Mouse (Mus musculus) heart, embryonic 15.5 days (tissue): ENCODE measurements around the gene Arhgap10. TPM values are rescaled to one million over a fixed set of nuclear protein-coding genes. Genes with fewer than 3 reads are reported as not detected.

Experiments
- ATAC-seq: fragments of 200-750 bp; cut with Nextera tagmentation; replicated peaks from 2 replicates; pipeline ENCODE4 v1.8.0; 2017; ENCODE audit warnings: low read depth, moderate TSS enrichment; ENCODE audit not compliant: insufficient number of reproducible peaks, insufficient read depth, low FRiP score
- H3K27ac ChIP-seq: fragments of 300-500 bp; sonication (generic); 2 replicates; pipeline ENCODE4 v1.5.1; 2015; ENCODE audit warnings: mild to moderate bottlenecking, inconsistent platforms
- H3K27me3 ChIP-seq: fragments of 300-500 bp; sonication (generic); 2 replicates; pipeline ENCODE4 v1.6.1; 2015; ENCODE audit warnings: inconsistent platforms
- H3K36me3 ChIP-seq: fragments of 300-500 bp; sonication (generic); 2 replicates; pipeline ENCODE4 v1.6.1; 2015; ENCODE audit warnings: mild to moderate bottlenecking, inconsistent platforms
- H3K4me1 ChIP-seq: fragments of 300-500 bp; sonication (generic); replicated peaks from 2 replicates; pipeline ENCODE4 v1.6.1; 2015; ENCODE audit warnings: inconsistent platforms
- H3K4me2 ChIP-seq: fragments of 300-500 bp; sonication (generic); 2 replicates; pipeline ENCODE4 v1.6.1; 2015; ENCODE audit warnings: inconsistent platforms, mild to moderate bottlenecking, moderate library complexity
- H3K4me3 ChIP-seq: fragments of 300-500 bp; sonication (generic); 2 replicates; pipeline ENCODE4 v1.5.1; 2015; ENCODE audit warnings: mild to moderate bottlenecking, inconsistent platforms
- H3K9ac ChIP-seq: fragments of 300-500 bp; sonication (generic); 2 replicates; pipeline ENCODE4 v1.6.1; 2015; ENCODE audit warnings: mild to moderate bottlenecking, inconsistent platforms
- H3K9me3 ChIP-seq: fragments of 300-500 bp; sonication (generic); replicated peaks from 2 replicates; pipeline ENCODE4 v1.6.1; 2016; ENCODE audit warnings: inconsistent platforms
- WGBS: fragments of 180-500 bp; shearing (Covaris S2); methylation state at CpG from one replicate; pipeline ENCODE4 v1.1.7; 2015; ENCODE audit warnings: mixed read lengths; 5-methylcytosine and 5-hydroxymethylcytosine counted together
- polyA plus RNA-seq: library from polyadenylated mRNA; unstranded; fragments of >200 nt; fragmentation: Nextera tagmentation; extraction: Ambion mirVana; gene quantifications from 2 replicates; pipeline ENCODE4 v1.2.1, GENCODE M21; 2015

The Arhgap10 gene
- polyA plus RNA-seq, 1 experiment from 2014 or later = 29.3 TPM

DNA sequence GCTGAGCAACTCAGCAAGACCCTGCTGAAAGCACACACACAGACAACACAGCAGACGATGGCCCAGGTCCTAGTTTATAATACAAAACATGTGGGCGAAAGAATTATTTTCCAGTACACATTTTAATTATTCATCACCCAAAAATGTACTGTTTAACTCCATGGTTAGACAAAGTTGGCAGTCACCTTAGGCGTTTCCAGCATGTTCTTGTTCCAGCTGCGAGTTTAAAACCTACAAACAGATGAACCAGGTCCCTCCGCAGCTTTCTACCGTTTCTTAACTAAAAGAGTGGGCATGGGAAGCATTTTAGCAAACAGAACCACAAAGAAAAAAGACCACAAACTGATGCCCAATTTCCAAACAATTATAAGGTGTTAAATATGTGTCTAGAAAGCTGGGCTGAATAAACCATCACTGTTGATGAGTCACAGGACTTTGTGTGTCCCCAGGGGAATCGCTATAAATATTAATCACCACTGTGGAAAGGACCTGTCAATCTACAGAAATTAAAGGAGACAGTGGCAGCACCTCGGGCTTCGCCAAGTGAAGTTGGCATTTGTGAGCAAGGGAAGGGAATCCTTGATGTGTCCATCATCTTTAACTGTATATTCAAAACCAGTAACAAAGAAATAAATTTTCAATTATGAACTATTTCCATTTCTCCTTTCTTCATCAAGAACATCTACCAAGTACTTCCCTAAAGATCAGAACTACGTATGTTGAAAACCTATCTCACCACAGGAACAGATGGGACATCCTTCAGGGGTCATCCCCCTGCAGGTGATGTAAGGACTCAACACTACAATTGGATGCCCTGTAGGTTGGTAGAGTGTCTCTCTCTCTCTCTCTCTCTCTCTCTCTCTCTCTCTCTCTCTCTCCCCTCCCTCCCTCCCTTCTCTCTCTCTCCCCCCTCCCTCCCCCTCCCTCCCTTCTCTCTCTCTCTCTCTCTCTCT lies 23.1 kb downstream of the Arhgap10 start:
- H3K4me2 ChIP-seq = no peak overlapping the region
- no peaks in the 10 kb centered on the region for H3K27me3 ChIP-seq
- H3K9me3 ChIP-seq = no peaks in the 10 kb centered on the region
- no peak for ATAC-seq
- no peak overlapping the region for H3K27ac ChIP-seq
- H3K36me3 ChIP-seq = no peaks in the 10 kb centered on the region
- H3K9ac ChIP-seq = no peak overlapping the region
- no peak overlapping the region for H3K4me3 ChIP-seq
- WGBS = 81% methylated on average over 10 of the region's 10 CpGs
- H3K4me1 ChIP-seq = peaks cover 72% of the 10 kb centered on the region

DNA sequence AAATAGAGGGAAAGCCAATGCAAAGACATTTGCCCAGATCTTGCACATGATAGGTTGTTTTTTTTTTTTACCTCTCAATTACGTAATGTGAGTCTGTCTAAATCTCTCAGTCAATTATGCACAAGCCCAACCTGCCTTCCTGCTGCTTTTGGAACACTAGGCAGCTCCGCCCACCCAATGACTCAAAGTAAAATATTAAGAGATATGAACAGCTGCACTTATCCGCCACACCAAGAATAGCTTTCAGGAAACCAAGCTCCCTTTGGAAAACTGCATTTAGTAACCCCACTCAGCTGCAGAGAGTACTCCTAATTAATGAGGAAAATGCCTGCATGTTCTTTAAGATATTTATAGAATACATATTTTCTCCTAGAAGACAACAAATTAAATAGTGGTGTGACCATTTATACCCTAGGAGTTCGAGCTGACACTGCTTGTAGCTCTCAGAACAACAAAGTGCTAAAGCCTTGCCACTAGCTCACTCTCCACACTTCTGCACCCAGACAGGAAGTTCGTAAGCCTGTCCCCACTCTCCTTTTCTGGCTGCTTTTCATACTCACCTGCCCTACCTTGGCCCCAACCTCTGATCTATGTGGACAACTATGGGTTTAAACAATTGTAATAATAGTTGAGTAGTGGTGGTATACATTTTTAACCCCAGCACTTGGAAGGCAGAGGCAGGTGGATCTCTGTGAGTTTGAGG lies 25.2 kb downstream of the Arhgap10 start:
- Histone ChIP-seq H3K4me1 (peaks cover 90% of the 10 kb centered on the region), H3K27me3 (no peaks in the 10 kb centered on the region), H3K9ac (no peak overlapping the region), H3K4me2 (peak overlapping the region; percentile 42), H3K4me3 (no peak overlapping the region), H3K9me3 (no peaks in the 10 kb centered on the region), H3K27ac (peak overlapping the region; percentile 89), H3K36me3 (no peaks in the 10 kb centered on the region)
- WGBS = 21% methylated on average over 5 of the region's 5 CpGs
- peak; percentile 51; the same call in 1 of the 2 replicates for ATAC-seq

DNA sequence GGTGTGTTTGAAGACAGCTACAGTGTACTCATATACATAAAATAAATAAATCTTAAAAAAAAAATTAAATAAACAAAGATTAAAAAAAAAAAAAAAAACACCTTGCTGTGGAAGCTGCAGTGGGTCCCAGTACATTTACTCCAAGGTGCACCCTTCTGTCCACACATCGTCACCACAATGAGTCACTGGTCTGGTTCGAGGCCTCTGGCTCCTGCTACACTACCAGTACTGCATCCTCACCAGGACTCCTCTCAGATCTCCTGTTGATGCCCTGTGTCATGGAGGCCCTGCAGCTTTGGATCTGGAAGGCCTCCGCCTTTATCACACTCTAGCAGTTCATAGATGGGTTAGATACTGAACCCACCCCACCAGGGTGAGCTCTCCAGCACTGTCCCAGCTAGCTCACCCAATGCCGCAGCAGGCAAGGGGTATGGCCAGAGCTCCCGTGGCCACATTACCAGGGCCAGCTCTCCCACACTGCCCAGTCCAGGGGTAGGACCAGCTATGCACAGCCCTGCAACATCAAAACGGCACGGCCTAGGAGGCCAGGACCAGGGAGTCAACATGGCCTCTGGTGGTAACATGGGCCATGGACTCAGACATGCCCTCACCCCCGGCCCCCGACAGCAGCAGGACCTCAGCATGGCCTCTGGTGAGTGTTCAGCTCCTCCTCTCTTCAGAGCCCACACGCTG lies 26.4 kb downstream of the Arhgap10 start:
- Histone ChIP-seq H3K9me3 (no peaks in the 10 kb centered on the region), H3K4me1 (peaks cover 92% of the 10 kb centered on the region), H3K27me3 (no peaks in the 10 kb centered on the region), H3K4me2 (0 out of 2 replicates have a peak overlapping the region, but pooled peaks have one; percentile 16), H3K36me3 (no peaks in the 10 kb centered on the region), H3K9ac (no peak overlapping the region), H3K4me3 (no peak overlapping the region), H3K27ac (peak overlapping the region; percentile 89)
- no peak for ATAC-seq
- WGBS = 84% methylated on average over 10 of the region's 10 CpGs

DNA sequence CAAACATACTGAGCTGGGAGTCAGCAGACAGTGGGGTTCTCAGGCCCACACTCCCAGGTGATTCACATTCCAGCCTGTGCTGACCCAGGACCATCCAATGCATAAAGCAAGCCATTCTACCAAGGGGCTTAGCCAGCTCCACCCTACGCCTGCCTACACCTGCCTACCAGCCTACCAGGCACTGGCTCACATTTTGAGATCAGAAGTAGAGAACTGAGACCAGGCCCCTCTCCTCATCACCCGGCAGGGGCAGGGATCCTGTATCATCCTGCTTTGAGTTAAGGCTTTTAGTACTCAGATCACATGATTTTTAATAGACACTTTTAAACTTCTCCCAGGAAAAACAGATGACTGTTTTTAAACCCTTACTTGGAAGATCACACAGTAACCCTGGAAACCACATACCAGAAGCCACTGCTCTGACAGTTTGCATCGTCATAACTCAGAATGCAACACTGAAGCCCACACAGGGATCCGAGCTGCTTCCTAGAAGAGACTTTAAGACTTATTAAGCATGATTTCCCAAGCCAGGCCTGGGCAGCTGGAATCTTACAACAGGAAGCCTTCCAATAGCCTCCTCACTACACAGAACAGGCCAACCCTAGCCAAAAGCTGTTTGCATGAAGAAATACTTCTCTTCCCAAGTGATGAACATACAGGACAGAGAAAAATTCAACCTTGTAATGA lies 27.5 kb downstream of the Arhgap10 start:
- no peaks in the 10 kb centered on the region for H3K9me3 ChIP-seq
- H3K27me3 ChIP-seq = no peaks in the 10 kb centered on the region
- H3K4me1 ChIP-seq = peaks cover 91% of the 10 kb centered on the region
- no peak overlapping the region for H3K4me2 ChIP-seq
- peak overlapping the region; percentile 65 for H3K27ac ChIP-seq
- ATAC-seq = no peak
- no peak overlapping the region for H3K4me3 ChIP-seq
- 49% methylated on average over 4 of the region's 4 CpGs for WGBS
- H3K36me3 ChIP-seq = no peaks in the 10 kb centered on the region
- H3K9ac ChIP-seq = no peak overlapping the region

DNA sequence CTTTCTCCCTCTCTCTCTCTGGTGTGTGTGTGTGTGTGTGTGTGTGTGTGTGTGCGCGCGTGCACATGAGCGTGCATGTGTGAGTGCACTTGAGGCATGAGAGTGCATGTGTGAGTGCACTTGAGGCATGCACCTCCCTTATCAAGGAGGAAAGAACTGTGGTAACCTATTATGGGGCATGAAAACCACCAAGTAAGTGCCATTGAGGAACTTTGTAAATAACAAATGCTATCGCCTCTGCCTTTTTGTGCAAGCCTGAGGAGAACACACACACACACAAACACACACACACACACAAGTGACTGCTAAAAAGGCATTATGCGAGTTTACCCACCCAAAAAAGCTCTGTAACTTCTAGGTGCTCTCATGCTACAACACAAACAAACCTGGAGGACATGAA lies 28.5 kb downstream of the Arhgap10 start:
- H3K4me1 ChIP-seq = peaks cover 95% of the 10 kb centered on the region
- H3K9ac ChIP-seq = no peak overlapping the region
- H3K4me2 ChIP-seq = no peak overlapping the region
- peak overlapping the region; percentile 65 for H3K27ac ChIP-seq
- H3K27me3 ChIP-seq = no peaks in the 10 kb centered on the region
- no peak for ATAC-seq
- H3K36me3 ChIP-seq = no peaks in the 10 kb centered on the region
- H3K9me3 ChIP-seq = no peaks in the 10 kb centered on the region
- no peak overlapping the region for H3K4me3 ChIP-seq
- 95% methylated on average over 6 of the region's 6 CpGs for WGBS

DNA sequence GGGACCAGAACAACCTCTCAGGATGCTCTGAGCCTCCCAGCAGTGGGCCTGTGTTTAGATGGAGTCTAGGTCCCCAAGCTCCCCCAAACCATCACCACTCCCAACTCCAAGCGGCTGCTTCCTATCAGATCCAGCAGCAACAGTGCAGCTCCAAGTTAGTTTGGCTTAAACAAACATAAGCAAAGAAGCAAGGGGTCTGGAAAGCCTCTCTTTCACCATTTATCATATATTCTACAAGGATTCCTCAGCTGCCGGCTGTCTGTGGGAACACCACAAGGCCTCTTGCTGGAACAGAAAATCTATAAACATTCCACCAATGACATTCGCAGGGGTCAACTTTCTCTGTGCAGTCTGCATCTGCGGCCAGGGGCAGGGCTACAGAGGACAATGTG lies 29.5 kb downstream of the Arhgap10 start:
- H3K4me2 ChIP-seq = no peak overlapping the region
- 26% methylated on average over 4 of the region's 4 CpGs for WGBS
- peaks cover 95% of the 10 kb centered on the region for H3K4me1 ChIP-seq
- no peak overlapping the region; the same call in 1 of the 2 replicates for H3K9ac ChIP-seq
- H3K36me3 ChIP-seq = no peaks in the 10 kb centered on the region
- peak overlapping the region; percentile 70 for H3K27ac ChIP-seq
- no peak overlapping the region for H3K4me3 ChIP-seq
- no peaks in the 10 kb centered on the region for H3K9me3 ChIP-seq
- ATAC-seq = no peak
- no peaks in the 10 kb centered on the region for H3K27me3 ChIP-seq

DNA sequence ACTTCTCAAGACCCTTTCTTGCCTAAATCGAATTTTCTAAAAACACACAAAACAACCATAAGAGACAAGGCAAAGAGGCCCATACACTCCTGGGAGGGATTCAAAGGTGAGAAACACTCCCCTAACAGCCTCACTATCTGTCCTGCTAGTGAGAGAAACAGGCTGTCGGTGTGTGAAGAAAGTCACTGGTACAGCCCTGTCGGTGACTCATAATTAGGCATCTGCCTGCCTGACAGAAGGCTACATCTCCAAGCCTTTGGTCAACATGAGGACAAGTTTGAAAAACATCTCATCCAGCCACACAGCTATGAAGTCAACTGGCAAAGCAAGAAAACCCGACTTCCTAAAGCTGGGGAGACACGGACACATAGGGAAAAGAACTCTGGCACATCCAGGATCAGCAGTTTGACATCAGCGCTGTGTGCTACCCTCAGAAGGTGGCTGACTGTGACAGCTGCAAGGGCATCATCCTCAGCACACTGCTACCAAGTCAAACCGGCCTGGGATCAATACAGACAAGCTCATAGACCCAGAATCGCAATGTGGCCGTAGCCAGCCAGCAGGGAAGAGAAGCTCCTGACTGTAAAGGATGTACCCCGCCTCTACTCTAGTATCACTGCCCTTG lies 30.1 kb downstream of the Arhgap10 start:
- no peak for ATAC-seq
- Histone ChIP-seq H3K4me1 (peaks cover 93% of the 10 kb centered on the region), H3K27me3 (no peaks in the 10 kb centered on the region), H3K4me3 (no peak overlapping the region), H3K9ac (no peak overlapping the region; the same call in 1 of the 2 replicates), H3K36me3 (no peaks in the 10 kb centered on the region), H3K27ac (peak overlapping the region; percentile 70), H3K9me3 (no peaks in the 10 kb centered on the region), H3K4me2 (no peak overlapping the region)
- 52% methylated on average over 10 of the region's 10 CpGs for WGBS

DNA sequence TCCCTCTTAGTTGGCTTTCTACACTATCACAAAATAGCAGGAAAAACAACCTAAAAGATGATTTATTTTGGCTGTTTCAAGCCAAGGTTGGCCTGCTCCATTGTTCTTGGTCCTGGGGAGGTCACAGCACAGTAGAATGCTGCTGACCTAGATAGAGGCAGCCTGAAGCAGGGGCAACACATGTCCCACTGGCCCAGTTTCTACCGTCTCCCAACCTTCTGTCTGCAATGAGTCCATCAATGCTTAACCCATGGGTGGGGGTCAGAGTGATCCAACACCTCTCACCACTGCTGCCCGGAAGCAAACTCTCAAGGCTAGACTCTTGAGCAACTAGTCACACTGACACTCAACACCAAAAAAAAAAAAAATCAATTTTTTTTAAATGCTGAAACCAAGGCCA lies 31.0 kb downstream of the Arhgap10 start:
- Histone ChIP-seq H3K27ac (no peak overlapping the region), H3K27me3 (no peaks in the 10 kb centered on the region), H3K9ac (no peak overlapping the region), H3K4me2 (no peak overlapping the region), H3K4me3 (no peak overlapping the region), H3K4me1 (peaks cover 93% of the 10 kb centered on the region), H3K9me3 (no peaks in the 10 kb centered on the region), H3K36me3 (no peaks in the 10 kb centered on the region)
- 71% methylated on average over 2 of the region's 2 CpGs for WGBS
- no peak for ATAC-seq

DNA sequence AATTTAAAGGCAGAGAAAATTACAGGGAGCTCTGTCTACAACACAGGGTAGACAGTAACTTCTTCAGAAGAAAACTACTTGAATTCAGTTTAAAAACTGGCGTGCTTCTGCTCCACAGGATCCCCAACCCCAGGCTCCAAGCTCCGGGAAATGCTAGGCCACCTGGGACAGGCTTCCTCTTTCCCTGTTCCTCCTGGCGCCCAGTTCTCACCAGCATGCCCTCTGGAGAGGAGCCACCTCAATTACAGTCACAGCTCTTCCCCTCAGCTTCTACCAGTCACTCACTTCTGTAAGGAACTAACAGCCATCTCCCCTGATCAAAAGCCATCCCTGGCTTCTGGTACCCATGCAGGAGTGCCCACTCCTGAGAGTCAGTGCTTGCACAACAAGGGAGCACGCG lies 32.9 kb downstream of the Arhgap10 start:
- H3K4me1 ChIP-seq = peaks cover 85% of the 10 kb centered on the region

DNA sequence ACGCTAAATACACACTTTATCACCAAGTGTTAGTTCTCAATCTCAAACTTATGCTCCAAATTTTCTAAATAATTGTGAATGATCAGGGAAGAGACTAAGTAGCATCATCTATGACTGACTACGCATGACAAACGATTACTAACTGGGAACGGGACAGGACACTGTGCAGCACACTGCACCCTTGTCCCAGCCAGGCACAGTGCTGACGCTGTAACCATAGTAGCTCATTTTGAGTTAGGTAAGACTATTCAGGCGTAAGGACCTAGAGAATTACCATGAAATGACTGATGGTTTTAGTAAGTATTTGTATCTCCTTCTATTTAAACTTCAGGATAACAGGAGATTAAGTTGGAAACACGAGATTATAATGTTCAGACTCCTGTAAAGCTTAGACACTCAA lies 33.5 kb downstream of the Arhgap10 start:
- Histone ChIP-seq H3K27me3 (no peaks in the 10 kb centered on the region), H3K36me3 (no peaks in the 10 kb centered on the region), H3K27ac (peak overlapping the region; percentile 12; the same call in 1 of the 2 replicates), H3K9ac (no peak overlapping the region), H3K4me3 (no peak overlapping the region), H3K4me1 (peaks cover 85% of the 10 kb centered on the region), H3K4me2 (no peak overlapping the region), H3K9me3 (no peaks in the 10 kb centered on the region)
- no peak for ATAC-seq
- 65% methylated on average over 7 of the region's 7 CpGs for WGBS

More for the DNA sequence above, 32.9 kb downstream of the Arhgap10 start:
- Histone ChIP-seq H3K27me3 (no peaks in the 10 kb centered on the region), H3K4me3 (no peak overlapping the region), H3K27ac (no peak overlapping the region), H3K36me3 (no peaks in the 10 kb centered on the region), H3K4me2 (no peak overlapping the region), H3K9ac (no peak overlapping the region), H3K9me3 (no peaks in the 10 kb centered on the region)
- 74% methylated on average over 5 of the region's 5 CpGs for WGBS
- ATAC-seq = no peak
